Mouse (Mus musculus) layer of hippocampus, adult 9-10 months (tissue): ENCODE measurements around the gene Pla2g3.

Experiments
- DNase-seq: peaks from one replicate; pipeline ENCODE4 v3.0.0; 2022; ENCODE audit warnings: low spot score

Gene Pla2g3

DNA sequence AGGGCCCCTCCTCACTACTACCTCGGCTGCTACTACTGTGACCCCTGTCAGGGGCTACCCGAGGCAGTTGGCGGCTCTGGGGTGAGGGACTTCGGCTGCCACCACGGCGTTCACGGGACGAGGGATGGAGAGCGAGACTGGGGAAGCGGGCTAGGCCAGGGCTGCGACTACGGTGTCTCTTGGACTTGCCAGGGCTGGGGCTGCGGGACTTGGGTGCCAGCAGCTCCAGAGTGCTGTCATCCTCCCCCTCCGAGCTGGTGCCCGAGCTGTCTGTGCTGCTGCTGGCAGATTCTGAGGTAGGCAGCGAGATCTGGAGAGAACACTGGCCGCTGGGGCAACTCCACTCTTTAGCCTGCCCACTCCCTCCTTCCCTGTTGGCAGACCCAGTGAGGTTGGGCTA lies 6.8 kb downstream of the Pla2g3 start:
- DNase-seq, result no peak

DNA sequence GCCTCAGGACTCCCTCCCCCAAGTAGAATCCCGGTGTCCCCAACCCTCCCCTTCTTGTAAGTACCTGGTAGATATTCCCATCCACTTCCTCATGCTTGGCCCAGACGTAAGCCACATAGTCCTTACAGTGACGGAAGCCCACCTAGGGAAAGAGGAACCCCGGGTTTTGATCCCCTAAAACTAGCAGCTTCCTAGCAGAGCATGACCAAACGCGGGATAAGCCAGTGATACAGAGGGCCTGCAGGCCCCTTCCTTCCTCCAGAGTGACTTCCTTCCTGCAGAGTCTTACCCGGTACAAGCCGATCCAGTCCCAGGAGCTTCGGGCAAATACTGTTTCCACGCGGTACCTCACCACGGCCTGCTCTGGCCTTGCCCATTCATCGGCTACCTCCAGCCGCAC lies 7.4 kb downstream of the Pla2g3 start:
- DNase-seq, result no peak

GRCm38 (mm10) chr11:3496756-3497155 lies 8.7 kb downstream of the Pla2g3 start:
- no peak for DNase-seq

DNA sequence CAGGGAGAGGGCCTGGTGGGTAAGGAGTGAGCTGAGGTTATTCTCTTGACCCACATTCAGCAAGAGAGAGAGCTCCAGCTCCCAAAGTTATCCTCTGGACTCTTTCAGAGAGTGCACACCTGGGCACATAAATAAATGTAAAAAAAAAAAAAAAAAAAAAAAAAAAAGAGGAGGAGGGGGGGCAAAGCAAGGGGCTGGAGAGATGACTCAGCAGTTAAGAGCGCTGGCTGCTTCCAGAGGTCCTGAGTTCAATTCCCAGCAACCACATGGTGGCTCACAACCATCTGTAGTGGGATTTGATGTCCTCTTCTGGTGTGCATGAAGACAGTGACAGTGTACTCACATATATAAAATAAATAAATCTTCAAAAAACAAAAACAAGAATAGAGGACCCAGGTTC lies 9.2 kb downstream of the Pla2g3 start:
- no peak for DNase-seq

GRCm38 (mm10) chr11:3502057-3502456 lies 14.0 kb downstream of the Pla2g3 start:
- no peak for DNase-seq

GRCm38 (mm10) chr11:3502459-3503072 lies 14.5 kb downstream of the Pla2g3 start:
- no peak for DNase-seq

DNA sequence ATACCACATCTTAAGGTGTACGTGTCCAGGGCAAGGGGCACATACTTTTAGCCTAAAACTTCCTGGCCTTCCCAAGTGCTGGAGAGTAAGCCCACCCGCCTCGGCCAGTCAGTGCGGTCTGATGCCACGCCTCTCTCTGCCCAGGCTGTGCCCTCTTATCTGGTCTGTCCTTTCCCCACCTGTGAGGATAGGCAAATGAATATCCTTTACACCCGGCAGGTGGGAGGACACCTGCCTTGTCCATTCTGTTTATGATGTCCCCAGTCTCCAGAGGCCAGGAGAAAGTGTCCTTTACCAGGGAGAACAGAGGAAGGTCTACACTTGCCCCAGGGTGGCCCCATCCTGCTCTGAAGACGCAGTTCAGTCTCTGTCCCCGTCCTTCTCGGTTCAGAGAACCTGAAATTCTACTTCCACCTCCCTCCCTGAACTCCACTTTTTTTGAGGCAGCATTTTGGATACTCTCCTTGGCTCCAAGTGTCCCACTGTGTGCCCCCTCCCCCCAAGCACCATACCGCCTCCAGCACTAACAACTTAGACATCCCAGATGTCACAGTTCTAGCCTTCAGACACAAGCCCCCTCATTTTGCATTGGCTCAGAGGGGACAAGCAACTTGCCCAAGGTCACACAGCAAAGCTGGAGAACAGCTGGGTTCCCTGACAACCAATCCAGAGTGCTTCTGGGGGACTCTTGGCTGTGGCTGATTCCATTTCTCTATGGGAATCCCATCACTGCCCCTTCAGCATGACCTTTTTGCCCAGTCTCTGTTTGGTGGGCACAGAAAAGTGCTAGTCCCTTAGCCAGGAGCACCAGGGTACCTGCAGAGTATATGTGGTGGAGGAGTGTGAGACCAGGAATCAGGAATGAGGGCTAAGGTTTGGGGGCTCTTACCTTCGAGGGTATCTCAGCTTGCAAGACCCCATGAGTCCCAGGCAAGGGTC lies 15.9 kb downstream of the Pla2g3 start:
- no peak for DNase-seq

DNA sequence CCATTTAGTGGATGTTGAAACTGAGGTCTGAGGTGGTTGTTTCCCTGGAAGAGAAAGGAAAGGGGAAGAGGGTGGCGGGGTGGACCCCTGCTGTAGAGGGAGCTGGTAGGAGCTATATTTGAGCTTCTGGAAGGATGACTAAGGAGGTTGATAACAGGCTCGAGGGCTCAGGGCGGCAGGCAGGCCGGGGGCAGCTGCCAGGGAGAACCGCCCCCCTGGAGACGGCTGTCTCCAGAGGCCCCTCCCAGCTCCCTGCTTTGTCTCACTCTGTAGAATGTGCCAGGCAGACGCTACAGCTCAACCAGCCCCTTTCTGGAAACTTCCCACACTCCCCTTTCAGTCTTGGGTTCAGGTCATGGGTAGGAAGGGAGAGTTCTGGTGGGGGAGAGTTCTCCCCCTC lies 20.1 kb downstream of the Pla2g3 start:
- DNase-seq, result no peak

DNA sequence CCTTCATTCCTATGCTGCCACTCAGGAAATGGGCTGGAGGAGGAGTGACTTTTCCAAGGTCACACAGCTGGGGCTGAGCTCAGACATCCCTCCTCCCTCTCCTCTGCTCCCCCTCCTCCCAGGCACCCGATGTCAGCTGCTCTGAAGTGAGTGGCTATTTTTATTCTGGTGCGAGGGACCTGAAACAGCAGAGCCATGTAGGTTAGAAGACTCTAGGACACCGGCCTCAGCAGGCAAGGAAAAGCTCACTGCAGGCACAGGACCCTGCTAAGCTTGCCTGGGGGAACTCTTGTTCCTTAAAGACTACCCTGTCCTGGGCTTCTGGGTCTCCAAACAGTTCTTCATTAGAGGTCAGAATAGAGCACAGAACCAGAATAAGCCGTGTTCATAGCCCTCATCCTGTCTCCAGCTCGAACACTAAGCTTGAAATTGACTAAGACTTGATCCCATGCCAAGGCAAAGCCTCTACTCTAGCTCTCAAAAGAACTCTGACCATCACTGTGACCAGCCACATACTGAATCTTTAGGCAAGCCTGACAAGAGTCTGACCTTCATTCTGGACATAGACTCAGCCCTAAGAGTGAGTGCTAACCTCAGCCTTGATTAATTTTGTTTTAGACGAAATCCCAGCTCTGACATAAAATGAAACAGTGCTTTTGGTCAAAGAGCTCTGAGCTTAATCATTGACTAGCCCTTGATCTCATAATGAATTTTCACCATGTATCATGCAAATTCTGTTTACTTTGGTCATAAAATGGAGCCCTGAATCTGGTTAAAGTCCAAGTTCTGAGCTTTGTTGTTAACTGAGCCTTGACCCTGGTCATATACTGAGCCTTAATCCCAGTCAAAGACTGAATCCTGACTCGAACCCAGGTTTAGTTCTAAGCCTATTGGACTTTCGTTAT lies 21.3 kb downstream of the Pla2g3 start:
- DNase-seq, result no peak

GRCm38 (mm10) chr11:3510321-3510720 lies 22.2 kb downstream of the Pla2g3 start:
- DNase-seq, result no peak

DNA sequence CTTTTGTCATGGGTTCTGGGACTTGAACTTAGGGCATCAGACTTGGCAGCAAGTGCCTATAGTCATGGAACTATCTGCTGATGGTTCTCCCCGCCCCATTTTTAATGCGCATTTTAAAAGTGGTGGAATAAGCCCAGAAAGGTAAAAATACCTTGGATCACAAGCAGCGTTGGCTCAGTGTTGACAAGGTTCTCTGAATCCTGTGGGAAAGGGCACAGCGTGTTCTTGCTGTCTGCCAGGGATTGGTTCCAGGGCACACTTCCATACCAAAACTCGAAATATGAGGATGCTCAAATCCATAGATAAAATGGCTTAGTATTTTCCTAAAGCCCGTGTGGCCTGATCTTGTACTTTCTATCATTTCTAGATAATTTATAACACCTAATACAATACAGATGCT lies 25.2 kb downstream of the Pla2g3 start:
- DNase-seq, result no peak

GRCm38 (mm10) chr11:3514529-3515054 lies 26.5 kb downstream of the Pla2g3 start, which contains the start of gene Selenom:
Gene Selenom, plus strand, starts transcription at chr11:3514684.
- peak; percentile 94 for DNase-seq

GRCm38 (mm10) chr11:3515216-3515615 lies 27.1 kb downstream of the Pla2g3 start:
- no peak for DNase-seq

- DNase-seq, result no peak
Observed at GRCm38 (mm10) chr11:3515637-3516036, 27.6 kb downstream of the Pla2g3 start.

DNA sequence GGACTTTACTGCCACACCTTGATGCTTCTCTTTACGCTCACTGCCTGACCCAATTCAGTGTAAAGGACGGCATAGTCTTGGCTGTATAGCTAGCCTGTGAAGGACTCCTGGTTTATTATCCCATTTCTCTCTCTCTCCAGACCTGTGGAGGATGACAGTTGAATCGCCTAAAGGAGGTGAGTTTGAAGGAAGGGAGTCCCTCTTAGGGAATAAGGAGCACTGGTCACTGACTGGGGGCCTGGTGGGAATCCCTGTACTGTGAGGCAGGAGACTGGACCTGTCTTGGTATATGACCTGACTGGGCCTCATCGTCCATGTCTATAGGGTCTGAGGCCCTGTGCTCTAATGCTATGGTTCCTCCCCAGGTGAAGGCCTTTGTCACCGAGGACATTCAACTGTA lies 28.0 kb downstream of the Pla2g3 start:
- DNase-seq, result no peak

DNA sequence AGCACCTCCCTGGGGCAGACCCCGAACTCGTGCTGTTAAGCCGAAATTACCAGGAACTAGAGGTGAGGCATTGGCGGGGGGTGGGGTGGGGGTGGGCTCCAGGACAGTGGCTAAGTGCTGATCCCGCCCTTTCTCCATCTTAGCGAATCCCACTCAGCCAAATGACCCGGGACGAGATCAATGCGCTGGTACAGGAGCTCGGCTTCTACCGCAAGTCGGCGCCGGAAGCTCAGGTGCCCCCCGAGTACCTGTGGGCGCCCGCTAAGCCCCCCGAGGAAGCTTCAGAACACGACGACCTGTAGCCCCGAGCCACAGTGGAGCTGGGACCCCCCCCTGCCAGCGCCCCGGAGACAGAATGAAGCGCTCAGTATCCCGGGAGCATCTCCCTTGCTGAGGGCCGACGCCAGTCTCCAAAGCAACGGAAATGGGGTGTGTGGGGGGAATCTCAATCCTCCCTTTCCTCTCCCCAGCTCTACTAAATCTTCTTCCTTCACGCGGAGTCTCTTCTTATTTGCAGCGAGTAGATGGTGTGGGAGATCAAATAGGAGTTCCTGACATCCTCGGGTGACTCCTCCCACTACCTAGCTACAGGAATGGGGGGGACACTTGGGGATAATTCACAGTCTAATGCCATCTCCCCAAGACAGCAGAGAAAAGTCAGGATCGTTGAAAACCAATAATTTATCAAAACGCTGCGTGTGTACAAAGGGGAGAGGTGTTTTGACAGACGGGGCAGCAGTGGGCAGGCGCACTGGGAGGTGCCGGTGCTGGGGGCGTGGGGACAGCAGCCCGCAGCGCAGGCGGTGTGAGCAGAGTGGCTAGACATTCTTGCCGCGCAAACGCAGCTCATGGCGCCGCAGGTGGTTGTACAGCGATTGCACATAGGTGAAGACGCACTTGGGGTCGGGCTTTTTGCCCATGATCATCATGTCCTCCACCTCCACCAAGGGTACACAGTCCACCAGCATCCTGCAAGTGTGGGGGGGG lies 29.1 kb downstream of the Pla2g3 start:
- DNase-seq, result no peak

- no peak for DNase-seq
Observed at GRCm38 (mm10) chr11:3517846-3518732, 30.0 kb downstream of the Pla2g3 start.

GRCm38 (mm10) chr11:3519051-3519726 lies 31.1 kb downstream of the Pla2g3 start:
- DNase-seq, result no peak

DNA sequence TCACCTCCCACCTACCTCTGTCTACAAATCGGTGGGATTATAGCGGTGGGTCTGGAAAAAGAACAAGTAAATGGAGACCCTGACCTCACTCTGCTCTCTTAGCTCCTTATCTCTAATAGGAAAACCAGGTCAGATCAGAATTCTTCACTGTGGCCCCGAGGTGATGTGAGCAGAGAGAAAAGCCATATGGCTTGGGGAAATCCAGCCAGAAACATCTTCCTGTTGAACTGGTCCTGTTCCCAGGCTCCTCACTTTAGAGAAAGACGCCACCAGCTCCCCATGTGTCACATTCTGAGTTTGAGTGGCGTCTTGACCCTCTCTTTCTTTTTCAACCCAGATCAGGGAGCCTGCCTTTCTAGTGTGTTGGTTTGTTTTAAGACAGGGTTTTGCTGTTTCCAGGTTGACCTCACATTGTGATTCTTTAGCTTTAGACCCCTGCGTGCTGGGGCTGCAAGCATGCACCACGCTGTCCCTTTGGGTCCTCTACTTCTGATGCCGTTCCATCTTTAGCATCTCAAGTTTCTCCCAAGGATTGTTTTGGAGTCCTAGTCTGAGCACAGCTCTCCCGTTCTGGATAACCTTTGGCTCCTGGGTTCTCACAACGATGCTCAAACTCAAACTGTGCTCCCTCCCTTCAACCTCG lies 31.8 kb downstream of the Pla2g3 start:
- DNase-seq, result no peak
